Mouse (Mus musculus) neural tube, embryonic 10.5 days (tissue): ENCODE results near the gene Cald1.

Source experiments
- DNase-seq: peaks from one replicate; pipeline ENCODE4 v3.0.0-alpha.2; 2017; ENCODE audit warnings: low spot score; ENCODE audit errors: extremely low spot score

Gene Cald1

DNA sequence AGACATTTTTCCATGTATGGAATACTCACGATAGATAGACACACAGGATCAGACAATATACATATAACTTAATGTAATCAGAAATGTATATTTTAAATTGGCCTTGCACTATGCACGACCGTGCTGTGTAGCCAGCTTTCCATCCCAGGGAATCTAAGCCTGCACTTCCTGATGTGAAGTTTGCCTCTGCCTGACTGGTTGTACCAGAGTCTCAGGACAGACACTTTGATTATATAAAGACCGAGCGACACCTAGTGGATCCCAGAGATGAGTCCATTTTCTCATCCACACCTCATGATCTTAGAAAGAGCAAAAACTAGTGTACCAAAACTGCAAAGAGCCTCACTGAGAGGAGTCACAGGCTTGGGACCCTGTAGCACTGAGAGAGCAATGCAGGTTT lies 156.1 kb downstream of the Cald1 start:
- peak; percentile 40 for DNase-seq

DNA sequence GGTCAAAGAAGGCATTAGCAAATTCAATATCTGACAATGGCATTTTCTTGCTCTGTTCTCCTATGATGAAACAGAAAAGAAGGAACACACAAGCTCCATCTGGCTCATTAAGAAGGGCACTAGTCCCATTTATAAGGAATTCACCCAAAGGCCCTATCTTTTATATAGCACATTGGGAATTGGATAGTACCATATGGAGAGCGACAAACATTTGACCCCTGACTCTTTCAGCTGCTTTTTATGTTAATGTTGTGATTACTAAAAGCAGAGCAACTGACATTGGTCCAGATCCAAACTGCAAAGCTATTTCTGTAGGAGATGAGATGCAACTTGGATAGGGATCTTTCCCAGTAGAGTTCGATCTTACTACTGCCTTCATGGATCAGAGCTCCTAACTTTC lies 160.0 kb downstream of the Cald1 start:
- DNase-seq: no peak

DNA sequence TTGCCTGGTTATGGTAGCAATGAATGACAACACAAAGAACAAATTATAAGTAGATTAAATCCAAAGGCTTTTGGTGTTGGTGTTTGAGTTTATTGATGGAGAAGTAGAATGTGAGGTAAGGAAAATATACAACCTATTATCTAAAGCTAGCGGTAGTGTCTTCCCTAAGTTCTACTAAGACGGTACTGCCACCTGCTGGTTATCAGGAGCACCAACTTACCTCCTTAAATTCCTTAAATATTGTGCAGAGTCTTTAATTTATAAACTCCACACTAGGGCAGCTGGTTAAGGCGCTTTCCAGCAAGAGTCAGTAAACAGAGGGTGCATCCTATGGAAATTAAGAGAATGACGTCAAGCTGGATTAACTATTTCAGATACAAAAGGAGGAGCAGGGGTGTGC lies 161.7 kb downstream of the Cald1 start:
- DNase-seq: no peak

DNA sequence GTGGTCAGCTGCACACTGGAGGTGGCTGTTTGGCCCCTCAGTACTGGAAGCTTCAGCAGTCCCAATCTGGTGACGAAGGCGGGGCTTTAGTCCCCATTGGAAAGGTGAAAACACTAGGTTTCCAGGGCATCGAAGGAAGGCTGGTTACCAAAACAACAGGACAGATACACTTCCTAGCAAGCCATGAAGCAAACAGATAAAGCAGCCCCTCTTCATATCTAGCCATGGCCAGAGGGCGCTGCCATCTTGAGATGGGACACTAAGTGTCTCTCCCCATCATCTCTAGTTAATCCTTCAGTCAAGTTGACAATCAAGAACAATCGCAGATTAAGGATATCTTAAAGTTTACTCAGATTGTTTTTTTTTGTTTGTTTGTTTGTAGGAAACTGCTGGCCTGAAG lies 167.4 kb downstream of the Cald1 start:
- no peak for DNase-seq

DNA sequence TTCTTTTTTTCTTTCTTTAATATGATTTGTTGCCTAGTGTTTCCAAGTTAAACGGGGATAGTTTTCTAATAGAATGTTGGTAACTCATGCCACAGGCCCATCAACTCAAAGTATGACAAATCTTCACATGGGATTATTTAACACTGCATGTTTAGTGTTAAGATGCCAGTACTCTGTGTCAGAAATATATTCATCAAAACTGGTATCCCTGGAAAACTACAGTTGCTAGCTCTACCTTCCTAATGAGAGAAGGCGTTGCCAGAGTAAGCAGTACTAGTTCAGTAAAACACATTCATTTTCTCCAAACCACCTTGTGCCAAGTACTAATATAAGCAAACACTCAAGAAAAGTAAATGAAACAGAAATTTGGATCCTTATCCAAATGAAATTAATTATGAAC lies 171.7 kb downstream of the Cald1 start:
- DNase-seq: no peak

DNA sequence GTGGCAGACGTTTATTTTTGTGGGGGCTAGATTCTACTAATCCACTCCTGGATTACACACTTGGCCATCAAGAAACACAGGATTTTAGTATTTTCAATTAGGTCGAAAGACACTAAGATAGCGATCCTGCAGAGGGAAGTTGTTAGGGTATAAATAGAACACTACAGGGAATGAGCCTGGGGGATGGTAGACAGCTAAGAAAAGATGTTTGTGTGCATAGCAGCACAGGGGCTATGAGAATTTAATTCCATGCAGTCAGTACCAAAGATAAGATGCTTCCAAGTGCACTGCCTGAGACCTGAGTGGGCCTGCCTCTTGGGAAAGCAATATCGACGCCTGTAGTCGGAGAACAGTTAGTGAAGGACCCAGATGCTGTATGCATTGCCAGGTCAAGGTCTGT lies 172.2 kb downstream of the Cald1 start:
- DNase-seq: no peak

DNA sequence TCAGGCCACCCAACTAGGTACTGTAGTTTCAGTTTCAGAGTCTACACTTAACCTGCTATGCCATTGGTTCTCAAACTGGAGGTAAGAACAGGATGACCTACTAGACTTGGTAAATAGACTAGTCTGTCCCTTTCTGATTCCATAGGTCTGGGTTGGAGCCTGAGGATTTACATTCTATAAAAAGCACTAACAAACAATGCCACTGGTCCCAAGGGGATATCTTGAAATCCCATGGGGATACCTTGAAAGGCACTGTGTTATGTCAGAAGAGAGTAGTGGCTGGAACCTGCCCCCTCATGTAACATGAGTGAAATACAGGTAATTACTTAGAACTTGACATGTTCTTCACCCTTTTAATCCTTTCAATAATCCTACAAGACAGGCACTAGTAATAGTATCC lies 178.1 kb downstream of the Cald1 start:
- no peak for DNase-seq

DNA sequence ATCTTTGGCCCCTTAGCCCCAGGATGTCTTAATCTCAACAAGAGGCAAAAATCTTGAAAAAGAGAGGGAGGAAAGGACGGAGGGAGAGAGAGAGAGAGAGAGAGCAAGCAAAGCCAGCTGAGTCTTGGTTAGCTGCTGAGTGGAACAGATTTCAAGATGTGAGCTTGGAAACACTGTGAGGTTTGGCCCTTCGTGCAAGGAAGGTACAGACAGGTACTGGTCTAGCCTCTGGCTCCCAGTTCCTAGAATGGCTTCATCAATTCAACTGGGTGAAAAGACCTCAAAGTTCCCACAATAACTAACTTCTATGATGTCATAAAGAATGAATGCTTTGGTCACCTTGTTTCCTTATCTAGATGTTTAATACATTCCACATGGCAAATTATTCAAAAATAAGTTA lies 178.8 kb downstream of the Cald1 start:
- DNase-seq: no peak

DNA sequence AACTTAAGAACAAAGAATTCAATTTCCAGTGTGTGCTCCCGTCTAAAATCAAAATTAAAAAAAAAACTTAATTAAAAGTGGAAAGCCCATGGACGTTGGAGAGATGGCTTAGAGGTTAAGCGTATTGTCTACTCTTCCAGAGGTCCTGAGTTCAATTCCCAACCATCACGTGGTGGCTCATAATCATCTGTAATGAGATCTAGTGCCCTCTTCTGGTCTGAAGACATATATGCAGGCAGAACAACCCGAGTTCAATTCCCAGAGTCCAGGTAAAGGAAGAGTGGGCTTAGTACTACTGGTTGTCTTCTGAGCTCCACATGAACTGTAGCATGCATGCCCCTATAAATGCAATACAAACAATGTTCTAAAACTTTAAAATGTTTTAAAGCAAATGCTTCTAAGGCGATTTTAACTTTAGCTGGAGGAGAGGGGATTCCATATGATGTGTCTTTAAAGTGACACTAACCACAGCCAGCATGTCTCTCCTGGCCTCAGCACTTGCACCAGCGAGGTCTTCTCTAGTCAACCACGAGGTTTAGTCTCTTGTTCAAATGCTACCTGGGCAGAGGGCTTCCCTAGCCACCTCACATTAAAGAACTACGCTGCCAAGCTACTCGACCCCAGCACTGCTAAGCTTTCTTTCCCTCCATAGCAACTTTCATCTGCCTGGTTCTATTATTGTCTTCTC lies 179.8 kb downstream of the Cald1 start:
- DNase-seq: no peak

DNA sequence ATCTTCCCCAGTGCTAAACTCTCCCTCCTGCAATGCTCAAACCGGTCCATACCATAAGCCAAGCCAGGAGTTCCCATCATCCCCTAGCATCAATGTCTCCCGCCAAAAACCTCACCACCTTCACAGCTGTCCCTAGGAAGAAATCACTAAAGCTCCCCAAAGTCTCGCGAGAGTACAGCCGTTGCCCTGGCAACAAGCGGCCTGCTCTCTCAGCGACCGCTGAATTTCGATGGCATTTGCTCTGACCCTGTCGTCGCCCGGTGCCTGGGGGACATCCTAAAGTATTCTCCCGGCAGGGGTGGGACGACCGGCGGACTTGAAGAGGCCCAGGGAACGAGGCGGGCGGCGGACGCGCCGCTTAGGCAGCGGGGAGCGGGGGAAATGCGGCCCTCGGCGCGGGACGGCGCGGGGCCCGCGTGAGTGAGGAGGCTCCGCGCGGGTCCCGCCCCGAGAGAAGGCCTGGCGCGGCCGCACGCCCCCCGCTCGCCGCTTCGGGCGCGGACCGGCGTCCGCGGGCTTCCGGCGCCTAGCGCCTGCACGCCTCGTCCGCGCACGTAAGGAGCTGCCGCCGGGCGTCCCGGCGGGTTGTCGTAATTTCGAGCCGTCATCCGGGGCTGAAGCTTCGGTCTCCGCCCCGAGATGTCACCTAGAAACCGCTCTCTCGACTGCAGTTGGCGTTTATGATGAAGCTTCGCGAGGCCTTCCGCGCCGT lies 182.1 kb downstream of the Cald1 start, which contains the start of gene Agbl3:
Gene Agbl3, plus strand, starts transcription at position 202 of the 712 bp plus-strand sequence.
- DNase-seq: peak; percentile 97

DNA sequence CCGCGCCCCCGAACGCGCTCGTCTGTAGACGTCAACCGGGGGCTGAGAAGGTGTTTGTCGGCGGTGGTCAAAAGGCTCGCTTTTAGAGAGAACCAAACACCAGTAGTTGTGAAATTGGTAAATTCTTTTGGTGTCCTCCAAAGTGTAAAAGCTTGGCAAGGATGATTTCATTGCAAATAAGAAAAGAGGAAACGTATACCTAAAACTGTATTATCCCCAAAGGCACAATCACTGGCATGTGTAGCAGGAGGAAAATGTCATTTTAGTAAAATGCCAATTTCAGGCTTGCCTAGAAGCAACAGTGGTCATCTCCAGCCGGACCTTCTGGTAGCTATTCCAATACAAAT lies 182.6 kb downstream of the Cald1 start:
- no peak for DNase-seq

DNA sequence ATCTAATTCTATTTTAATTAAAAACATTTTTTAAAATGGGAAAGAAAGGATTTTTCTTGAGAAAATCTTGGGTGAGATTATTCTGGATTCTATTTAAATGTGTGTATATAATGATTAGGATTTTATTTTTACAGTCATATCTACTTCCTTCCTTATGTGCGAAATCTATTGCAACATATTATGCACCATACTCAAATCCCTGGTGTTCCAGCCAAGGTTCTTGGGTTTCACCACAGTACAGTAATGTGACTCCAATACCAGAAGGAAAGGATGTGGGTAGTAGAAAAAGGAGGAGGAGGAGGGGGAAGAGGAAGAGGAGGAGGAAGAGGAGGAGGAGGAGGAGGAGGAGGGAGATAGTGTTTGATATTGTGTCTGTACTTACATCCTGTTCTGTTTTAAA lies 184.2 kb downstream of the Cald1 start:
- DNase-seq: no peak

DNA sequence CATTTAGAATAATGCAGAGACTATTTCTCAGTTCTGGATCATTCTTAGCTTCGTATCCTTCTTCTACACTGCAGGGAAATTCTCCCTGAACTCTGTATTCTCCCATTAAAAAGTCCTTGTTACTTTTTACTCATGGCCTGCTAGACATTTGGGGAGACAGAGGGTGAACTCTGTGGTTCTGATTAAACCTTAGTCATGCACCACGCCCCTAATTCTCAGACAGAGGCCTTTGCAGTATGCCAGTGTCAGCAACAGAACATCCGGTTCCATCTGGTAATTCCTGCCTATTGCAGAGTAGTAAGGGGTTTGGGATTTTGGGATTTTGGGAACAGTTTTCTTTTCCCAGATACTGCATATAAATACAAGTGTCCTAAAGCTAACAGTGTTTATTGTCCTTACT lies 198.6 kb downstream of the Cald1 start:
- no peak for DNase-seq

DNA sequence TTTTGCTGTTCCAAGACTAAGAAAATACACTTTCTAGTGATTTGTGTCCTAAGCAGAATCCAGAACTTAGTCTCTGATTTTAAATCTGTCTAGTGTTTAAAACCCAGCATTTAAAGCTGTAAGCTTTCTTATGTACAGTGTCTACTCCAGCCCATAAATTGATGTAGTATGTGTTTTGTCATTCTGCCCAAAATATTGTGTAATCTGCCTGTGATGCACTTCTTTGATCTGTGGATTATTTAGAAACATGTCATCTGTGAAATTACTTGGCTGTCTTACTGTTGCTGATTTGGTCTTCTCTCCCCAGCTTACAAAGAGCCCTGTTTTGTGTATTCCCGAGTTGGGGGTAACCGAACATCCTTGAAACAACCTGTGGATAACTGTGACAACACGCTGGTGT lies 199.6 kb downstream of the Cald1 start:
- no peak for DNase-seq

DNA sequence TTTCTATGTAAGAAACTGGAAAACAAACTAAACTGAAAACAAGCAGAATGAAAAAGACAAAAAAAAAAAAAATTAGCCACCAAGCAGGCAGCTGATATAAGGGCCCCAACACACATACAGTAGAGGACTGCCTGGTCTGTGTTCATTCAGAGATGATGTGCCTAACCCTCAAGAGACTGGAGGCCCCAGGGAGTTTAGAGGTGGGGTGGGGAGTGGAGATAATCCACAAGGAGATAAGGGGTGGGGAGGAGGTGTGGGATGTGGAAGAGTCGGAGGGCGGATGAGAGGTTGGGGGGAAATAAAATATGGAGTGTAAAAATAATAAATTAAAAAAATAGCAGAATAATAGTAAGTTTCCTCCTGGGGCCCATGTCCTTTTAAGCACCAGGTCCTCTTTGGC lies 207.3 kb downstream of the Cald1 start:
- DNase-seq: no peak

DNA sequence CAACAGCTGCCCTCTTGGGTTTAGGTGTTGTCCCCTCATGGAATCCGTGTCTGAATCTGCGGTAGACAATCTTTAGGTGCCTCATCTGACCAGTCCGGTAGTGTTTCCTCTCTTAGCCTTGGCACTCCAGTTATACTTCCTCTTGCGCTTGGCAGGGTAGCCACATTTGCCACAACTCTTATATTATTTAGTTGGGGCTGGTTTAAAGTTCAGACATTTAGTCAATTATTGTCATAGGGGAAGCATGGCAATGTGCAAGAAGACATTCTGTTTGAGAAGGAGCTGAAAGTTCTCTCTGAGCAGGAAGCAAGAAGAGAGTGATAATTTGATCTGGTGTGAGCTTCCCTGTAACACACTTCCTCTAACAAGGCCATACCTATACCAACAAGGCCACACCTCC lies 212.4 kb downstream of the Cald1 start:
- DNase-seq: no peak

DNA sequence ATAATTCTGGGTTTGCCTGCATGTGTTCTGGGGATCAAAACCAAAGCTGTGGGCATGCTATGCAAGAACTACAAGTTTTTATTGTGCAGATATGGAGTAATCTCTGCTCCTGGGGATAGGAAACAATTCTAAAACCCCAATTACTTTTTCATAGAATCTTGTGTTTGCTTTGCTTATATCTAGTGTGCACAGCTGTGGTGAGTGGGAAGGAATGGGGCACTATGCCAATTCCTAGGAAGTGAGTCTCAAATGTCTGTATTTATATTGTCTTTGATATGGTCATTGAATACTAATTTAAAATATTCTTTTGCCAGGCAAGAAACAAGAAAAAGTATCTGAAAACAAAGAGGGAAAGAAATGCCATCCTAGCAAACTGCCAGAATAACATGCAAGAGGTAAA lies 226.1 kb downstream of the Cald1 start:
- no peak for DNase-seq
